Mouse (Mus musculus) urinary bladder, adult 2 months (tissue): ENCODE data around the gene Pde4d. TPM values are rescaled to one million over a fixed set of nuclear protein-coding genes. Genes with fewer than 3 reads are reported as not detected.

Source experiments
- DNase-seq: peaks from one replicate; pipeline ENCODE4 v3.0.0; 2022; ENCODE audit warnings: low spot score
- polyA plus RNA-seq: library from polyadenylated mRNA; depleted of rRNA; stranded (reverse); fragments of >200 nt; gene quantifications from 2 replicates; pipeline ENCODE4 v1.2.3, GENCODE M21; 2012

The Pde4d gene
- polyA plus RNA-seq, 1 experiment: 21.4 TPM

GRCm38 (mm10) chr13:109500336-109500735 is 1050.6 kb downstream of the Pde4d start:
- no peak for DNase-seq

- no peak for DNase-seq
Measured at GRCm38 (mm10) chr13:109502796-109503195, 1053.0 kb downstream of the Pde4d start.

- DNase-seq: no peak
Measured at GRCm38 (mm10) chr13:109506754-109507153, 1057.0 kb downstream of the Pde4d start.

DNA sequence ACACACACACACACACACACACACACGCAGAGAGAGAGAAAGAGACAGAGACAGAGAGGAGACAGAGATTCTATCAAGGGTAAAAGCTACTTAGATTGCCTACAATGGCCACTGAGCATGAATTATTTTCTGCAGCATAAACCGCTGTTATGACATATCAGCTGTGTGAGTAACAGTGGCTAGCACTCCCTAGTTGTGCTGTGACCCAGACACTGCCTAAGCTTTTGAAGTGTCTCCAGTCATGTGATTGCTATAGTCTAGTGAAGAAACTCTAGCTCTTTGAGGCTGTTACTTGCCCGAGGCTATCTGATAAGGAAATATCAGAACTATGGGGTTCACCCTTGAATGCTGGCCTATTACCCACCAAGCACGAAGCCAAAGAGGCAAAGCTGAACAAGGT is 1058.7 kb downstream of the Pde4d start:
- DNase-seq: no peak

- no peak for DNase-seq
Measured at GRCm38 (mm10) chr13:109518194-109518593, 1068.4 kb downstream of the Pde4d start.

- DNase-seq: no peak
Measured at GRCm38 (mm10) chr13:109519485-109519884, 1069.7 kb downstream of the Pde4d start.

- no peak for DNase-seq
Measured at GRCm38 (mm10) chr13:109519966-109520646, 1070.4 kb downstream of the Pde4d start.

DNA sequence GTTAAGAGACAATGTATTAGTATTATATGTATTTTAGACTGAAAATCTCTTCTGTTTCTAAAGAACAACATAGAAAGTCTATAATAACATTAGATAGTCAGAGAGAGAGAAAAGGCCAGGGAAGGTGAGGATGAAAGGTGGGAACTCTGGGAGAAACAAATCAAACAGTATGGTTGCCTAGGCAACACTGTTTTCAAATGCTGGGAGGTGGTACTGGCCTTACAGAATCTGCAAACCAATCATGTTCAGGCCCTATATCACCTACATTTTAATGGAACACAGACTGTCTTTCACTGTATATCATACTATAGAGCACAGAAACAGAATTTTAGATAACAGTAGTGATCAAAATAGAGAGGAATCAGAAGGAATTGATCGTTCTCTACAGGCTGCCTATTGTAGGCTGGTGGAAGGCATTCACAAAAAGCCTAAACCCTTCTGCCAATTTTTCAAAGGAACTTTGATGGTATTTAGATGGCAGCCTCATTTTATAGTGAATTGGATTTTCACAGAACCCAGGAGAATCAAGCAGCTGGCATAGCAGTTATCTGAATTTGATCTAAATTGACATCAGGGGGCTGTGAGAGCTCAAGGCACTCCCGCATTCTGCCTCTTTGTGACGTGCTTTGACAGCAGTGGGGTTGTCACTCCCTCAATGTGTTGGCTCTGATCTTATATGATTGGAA is 1084.2 kb downstream of the Pde4d start:
- DNase-seq: no peak

- no peak for DNase-seq
Measured at GRCm38 (mm10) chr13:109534709-109535284, 1085.0 kb downstream of the Pde4d start.

- no peak for DNase-seq
Measured at GRCm38 (mm10) chr13:109536636-109537035, 1086.9 kb downstream of the Pde4d start.

- DNase-seq: no peak
Measured at GRCm38 (mm10) chr13:109539371-109539770, 1089.6 kb downstream of the Pde4d start.

DNA sequence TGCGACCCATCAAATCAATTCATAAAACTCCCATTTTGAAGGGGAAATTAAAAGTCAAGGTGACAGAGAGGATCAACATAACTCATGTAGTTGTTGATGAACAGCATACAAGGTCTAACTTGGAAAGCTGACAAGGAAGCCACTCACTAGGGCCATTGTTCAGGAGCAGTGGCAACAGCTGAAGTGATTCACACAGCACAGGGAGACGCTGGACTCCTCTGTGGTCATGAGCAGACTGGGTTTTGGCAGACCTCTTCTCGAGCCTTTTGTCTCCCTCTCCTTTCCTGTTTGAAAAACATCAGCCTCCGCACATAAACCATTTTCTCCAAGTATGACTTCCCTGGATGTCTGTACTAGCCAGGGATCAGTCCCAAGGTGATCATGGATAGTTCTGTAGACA is 1094.9 kb downstream of the Pde4d start:
- DNase-seq: no peak

DNA sequence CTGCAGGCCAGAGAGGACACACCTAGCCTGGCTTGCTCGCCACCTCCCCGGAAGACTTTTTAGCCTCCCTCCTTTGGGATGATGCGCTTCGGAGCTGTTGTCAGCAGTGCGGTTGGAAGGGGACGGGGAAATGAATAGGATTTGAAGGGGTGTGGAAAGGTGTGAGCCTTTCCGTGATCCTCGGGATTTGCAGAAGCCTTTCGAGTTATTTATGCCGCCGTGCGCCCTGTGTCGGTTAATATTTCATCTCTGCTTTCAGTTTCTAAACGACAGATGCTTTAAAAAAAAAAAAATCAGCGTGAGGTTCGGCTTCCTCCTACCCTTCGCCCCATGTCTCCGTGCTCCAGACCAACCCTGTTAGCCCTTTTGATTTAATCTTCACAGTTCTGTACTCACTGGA is 1096.6 kb downstream of the Pde4d start:
- DNase-seq: no peak

- DNase-seq: no peak
Measured at GRCm38 (mm10) chr13:109547006-109547587, 1097.3 kb downstream of the Pde4d start.

DNA sequence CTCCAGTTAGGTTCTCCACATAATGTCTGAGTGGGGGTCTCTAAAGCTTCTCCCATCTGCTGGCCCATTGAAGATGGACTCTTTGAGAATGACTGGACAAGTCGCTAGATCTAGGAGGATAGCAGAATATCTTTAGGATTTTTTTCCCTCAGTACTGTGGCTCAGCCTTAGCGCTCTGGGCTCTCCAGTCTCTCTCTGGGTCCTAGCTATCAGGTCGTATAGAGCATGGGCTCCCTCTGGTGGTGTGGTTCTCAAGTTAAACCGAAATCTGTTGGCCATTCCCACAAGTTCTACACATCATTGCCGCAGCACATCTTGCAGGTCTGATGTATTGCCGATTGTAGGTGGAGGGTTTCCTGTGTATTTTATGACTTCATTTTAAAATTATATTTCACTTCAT is 1098.0 kb downstream of the Pde4d start:
- DNase-seq: no peak

- DNase-seq: no peak
Measured at GRCm38 (mm10) chr13:109548263-109548662, 1098.5 kb downstream of the Pde4d start.

- no peak for DNase-seq
Measured at GRCm38 (mm10) chr13:109548771-109549555, 1099.2 kb downstream of the Pde4d start.

DNA sequence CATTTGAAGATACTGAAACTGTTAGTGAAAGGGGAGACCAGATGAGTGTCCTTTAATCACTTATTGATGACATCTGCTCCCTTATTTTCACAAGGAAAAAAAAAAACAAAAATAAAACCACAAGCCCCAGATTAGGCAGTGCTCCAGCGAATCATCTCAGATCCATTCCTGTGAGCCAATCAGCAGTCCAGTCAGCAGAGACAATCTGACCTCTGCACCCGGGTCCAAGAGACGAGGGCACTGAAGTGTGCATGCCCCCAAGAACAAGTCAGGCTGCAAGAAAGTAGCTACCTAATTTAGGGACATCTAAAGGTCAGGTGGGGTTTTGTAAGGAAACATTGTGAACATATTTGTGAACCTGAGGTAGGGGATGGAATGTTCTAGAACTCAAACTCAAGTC is 1102.1 kb downstream of the Pde4d start:
- no peak for DNase-seq

DNA sequence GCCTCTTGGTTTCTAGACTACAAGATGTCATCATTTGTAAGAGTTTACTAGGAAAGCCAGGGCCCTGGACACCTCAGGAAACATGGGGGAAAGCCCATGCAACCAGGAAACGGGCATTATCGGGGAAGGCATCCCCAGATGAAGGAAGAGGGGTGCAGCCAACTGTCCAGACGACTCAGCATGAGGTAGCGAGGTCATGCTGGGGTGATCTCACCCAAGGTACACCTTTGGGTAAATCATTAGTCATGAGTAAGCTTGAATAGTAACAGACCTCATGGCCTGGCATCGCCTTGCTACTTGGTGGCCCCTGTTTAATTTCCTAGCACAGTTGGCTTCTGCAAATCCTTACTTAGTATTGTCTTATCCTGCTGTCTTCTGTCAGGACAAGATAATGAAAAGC is 1105.8 kb downstream of the Pde4d start:
- no peak for DNase-seq

DNA sequence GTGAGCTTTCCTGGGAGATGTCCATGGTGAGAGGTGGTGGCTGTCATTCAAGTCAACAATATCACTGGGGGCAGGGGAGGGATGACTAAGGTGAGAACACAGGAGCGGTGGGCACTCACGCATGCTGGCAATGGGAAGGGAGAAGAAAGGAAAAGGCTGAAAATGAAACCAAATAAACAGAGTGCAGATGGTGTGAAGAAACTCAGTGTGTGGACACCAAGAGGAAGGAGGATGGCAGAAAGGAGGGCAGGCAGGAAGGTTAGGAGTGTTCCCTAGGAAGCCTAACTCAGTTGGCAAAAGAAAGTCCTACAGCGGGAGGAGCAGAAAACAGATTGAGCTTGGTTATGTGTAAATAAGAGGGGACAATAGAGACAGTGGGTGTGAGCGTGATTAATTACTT is 1107.1 kb downstream of the Pde4d start:
- no peak for DNase-seq

GRCm38 (mm10) chr13:109558341-109559257 is 1108.9 kb downstream of the Pde4d start:
- DNase-seq: no peak
